ENCODE assay signal across 10 mouse cellular contexts in genomic region chr8:115375361-115376047, GRCm38 (mm10).
DNase-seq lines count a peak whose midpoint lies in the region; ATAC-seq and TF ChIP-seq lines count a peak whose summit lies in the region.
"Had no signal": no experiment of that assay in that cellular context is flagged by ENCODE, and none has a peak within 500 bp of the region (broad histone marks: within the 10 kb centered on the region; RNA-seq: fewer than 3 reads in every experiment).

No protein-coding gene starts in this region.

- no peak overlapping the region for H3K9ac ChIP-seq in hindbrain, embryonic 13.5 days
- H3K9ac ChIP-seq in hindbrain, embryonic 12.5 days: no peak overlapping the region

- 62% methylated on average over 8 of the region's 8 CpGs for WGBS in hindbrain, embryonic 13.5 days
- WGBS in hindbrain, embryonic 12.5 days: 73% methylated on average over 8 of the region's 8 CpGs

- H3K4me3 ChIP-seq in hindbrain, embryonic 13.5 days: no peak overlapping the region
- no peak overlapping the region for H3K4me3 ChIP-seq in hindbrain, embryonic 12.5 days
- H3K4me3 ChIP-seq in layer of hippocampus, adult 2 months: no peak overlapping the region
- H3K4me3 ChIP-seq: left cerebral cortex, adult 2 months; myocyte had no signal

- H3K27ac ChIP-seq in hindbrain, embryonic 13.5 days: 0 out of 2 replicates have a peak overlapping the region, but pooled peaks have one; percentile 13
- H3K27ac ChIP-seq in hindbrain, embryonic 12.5 days: no peak overlapping the region
- no peak overlapping the region for H3K27ac ChIP-seq in layer of hippocampus, adult 2 months
- H3K27ac ChIP-seq: left cerebral cortex, adult 2 months had no signal

- H3K27me3 ChIP-seq in hindbrain, embryonic 13.5 days: no peaks in the 10 kb centered on the region
- no peaks in the 10 kb centered on the region for H3K27me3 ChIP-seq in hindbrain, embryonic 12.5 days

- no peaks in the 10 kb centered on the region for H3K36me3 ChIP-seq in hindbrain, embryonic 13.5 days
- no peaks in the 10 kb centered on the region for H3K36me3 ChIP-seq in hindbrain, embryonic 12.5 days

- no peak for TF ChIP-seq CTCF in layer of hippocampus, adult 2 months (conservative IDR thresholded peaks at IDR 0.05)

- no peak for ATAC-seq in hindbrain, embryonic 13.5 days (ENCODE audit: low FRiP score)
- ATAC-seq in hindbrain, embryonic 12.5 days (ENCODE audit: low FRiP score): no peak
- ATAC-seq in megakaryocyte progenitor cell, adult 5-6 weeks (replicated peaks; ENCODE audit: poor library complexity): no peak

- no peaks in the 10 kb centered on the region for H3K9me3 ChIP-seq in hindbrain, embryonic 13.5 days
- no peaks in the 10 kb centered on the region for H3K9me3 ChIP-seq in hindbrain, embryonic 12.5 days (replicated peaks)

- peak; percentile 10 for DNase-seq in NIH3T3 (ENCODE audit: low read depth)
- peak; percentile 85 for DNase-seq in cerebellum, adult 9-10 months
- DNase-seq in layer of hippocampus, adult 2 months (ENCODE audit: low spot score in 2 of 2): peak; percentile 30 to 39
- no peak for DNase-seq in frontal cortex, postnatal 25 days (ENCODE audit: low spot score in 2 of 2)
- no peak for DNase-seq in spleen, postnatal 10 days (ENCODE audit: low spot score in 2 of 2)

- peaks cover 18% of the 10 kb centered on the region for H3K4me1 ChIP-seq in hindbrain, embryonic 13.5 days (replicated peaks)
- H3K4me1 ChIP-seq in hindbrain, embryonic 12.5 days: peaks cover 9% of the 10 kb centered on the region

- H3K4me2 ChIP-seq in hindbrain, embryonic 13.5 days: no peak overlapping the region
- no peak overlapping the region for H3K4me2 ChIP-seq in hindbrain, embryonic 12.5 days (replicated peaks)

Comparison
In these comparisons a context has a peak if more than half of its experiments do, and no peak if none do; other contexts are left out.
1. DNase-seq: peak in NIH3T3 (single experiment), cerebellum, adult 9-10 months (single experiment) and layer of hippocampus, adult 2 months (2 of 2); none in frontal cortex, postnatal 25 days (0 of 2) and spleen, postnatal 10 days (0 of 2).